Mouse (Mus musculus) granulocyte monocyte progenitor cell, adult 5-6 weeks (primary cell): ENCODE measurements around the gene A930009A15Rik. TPM values are rescaled to one million over a fixed set of nuclear protein-coding genes. Genes with fewer than 3 reads are reported as not detected.

Experiments
- ATAC-seq: replicated peaks from 2 replicates; pipeline ENCODE4 v1.8.0; 2016; ENCODE audit warnings: mild to moderate bottlenecking, moderate TSS enrichment, inconsistent platforms; ENCODE audit not compliant: poor library complexity, severe bottlenecking
- total RNA-seq, 2 experiments: library from RNA; stranded (forward) in 1 of 2; stranded (reverse) in 1 of 2; fragments of 200-712, 200-1000 nt in 1 of 2; fragments of >200 nt in 1 of 2; fragmentation: Nextera tagmentation in 1 of 2; gene quantifications; 2 replicates each; pipeline ENCODE4 v1.2.3; 2014 to 2017

A930009A15Rik gene
- total RNA-seq, 2 experiments from 2014 or later = not detected

GRCm38 (mm10) chr10:115579076-115579475 is 9.3 kb downstream of the A930009A15Rik start:
- ATAC-seq = no peak

- no peak for ATAC-seq
Observed at GRCm38 (mm10) chr10:115579494-115579893, 9.7 kb downstream of the A930009A15Rik start.

GRCm38 (mm10) chr10:115581971-115582370 is 12.2 kb downstream of the A930009A15Rik start:
- ATAC-seq = no peak

- ATAC-seq = no peak
Observed at GRCm38 (mm10) chr10:115583071-115583470, 13.3 kb downstream of the A930009A15Rik start.

GRCm38 (mm10) chr10:115584656-115585055 is 14.9 kb downstream of the A930009A15Rik start:
- ATAC-seq = no peak

GRCm38 (mm10) chr10:115585491-115586245 is 15.9 kb downstream of the A930009A15Rik start:
- ATAC-seq = no peak

- ATAC-seq = peak; percentile 54
Observed at GRCm38 (mm10) chr10:115586246-115587231, 16.8 kb downstream of the A930009A15Rik start.

GRCm38 (mm10) chr10:115587301-115587969 is 17.6 kb downstream of the A930009A15Rik start, which contains the start of gene Lgr5:
Lgr5 (minus strand) TSS chr10:115587780.
- ATAC-seq = peak; percentile 34

GRCm38 (mm10) chr10:115587979-115588378 is 18.2 kb downstream of the A930009A15Rik start:
- ATAC-seq = no peak

GRCm38 (mm10) chr10:115593221-115593620 is 23.4 kb downstream of the A930009A15Rik start:
- ATAC-seq = no peak

GRCm38 (mm10) chr10:115593651-115594050 is 23.9 kb downstream of the A930009A15Rik start:
- no peak for ATAC-seq

- ATAC-seq = no peak
Observed at GRCm38 (mm10) chr10:115595748-115596147, 26.0 kb downstream of the A930009A15Rik start.

- peak; percentile 76 for ATAC-seq
Observed at GRCm38 (mm10) chr10:115617456-115618287, 47.9 kb downstream of the A930009A15Rik start.

GRCm38 (mm10) chr10:115618288-115618856 is 48.6 kb downstream of the A930009A15Rik start:
- ATAC-seq = peak; percentile 59

- ATAC-seq = no peak
Observed at GRCm38 (mm10) chr10:115623481-115623880, 53.7 kb downstream of the A930009A15Rik start.

- peak; percentile 88 for ATAC-seq
Observed at GRCm38 (mm10) chr10:115623956-115624671, 54.3 kb downstream of the A930009A15Rik start.

- ATAC-seq = no peak
Observed at GRCm38 (mm10) chr10:115624957-115625356, 55.2 kb downstream of the A930009A15Rik start.

- no peak for ATAC-seq
Observed at GRCm38 (mm10) chr10:115626678-115627077, 56.9 kb downstream of the A930009A15Rik start.
